Mouse (Mus musculus): Measurements from ENCODE around the gene Ap5s1. TPM values are rescaled to one million over a fixed set of nuclear protein-coding genes. Genes with fewer than 3 reads are reported as not detected.

Gene Ap5s1
- total and polyA plus RNA-seq, 3 experiments, result 9.1 to 22.5 (median 9.9) TPM

- no peak overlapping the region for H3K4me3 ChIP-seq (replicated peaks in 1 of 3; ENCODE audit: low read depth in 2 of 3, low read length in 2 of 3, poor library complexity in 1 of 3)
- H3K79me2 ChIP-seq (replicated peaks; ENCODE audit: control insufficient read depth, extremely low read depth, insufficient read depth, poor library complexity, severe bottlenecking), result no peaks in the 10 kb centered on the region
- peaks cover 26 to 78% of the 10 kb centered on the region in 2 experiments for H3K4me1 ChIP-seq (ENCODE audit: control insufficient read depth in 1 of 2, insufficient read depth in 2 of 2)
- peak overlapping the region; percentile 51; the same call in 1 of the 2 replicates for H3K4me2 ChIP-seq (ENCODE audit: insufficient read depth, low read depth, poor library complexity, severe bottlenecking)
- in situ Hi-C loops (cut with MboI; ENCODE audit: low pct_ligation_motif_present, low pct_unique_long_range_greater_than_20kb, low sequenced_read_pairs) (no loop called here), dilution Hi-C loops (cut with MboI; ENCODE audit: extremely low pct_ligation_motif_present, extremely low pct_unique_long_range_greater_than_20kb, low sequenced_read_pairs) (no loop called here)
- no peak overlapping the region; the same call in 1 of the 2 replicates for H3K9ac ChIP-seq (ENCODE audit: insufficient read depth, low read depth)
- H3K36me3 ChIP-seq (replicated peaks in 1 of 2; ENCODE audit: control insufficient read depth in 1 of 2, insufficient read depth in 1 of 2, low read length in 1 of 2), result peaks cover 23 to 41% of the 10 kb centered on the region in 2 experiments
- DNase-seq (ENCODE audit: extremely low read depth), result peak; percentile 86
- no peak for TF ChIP-seq NRF1 (IDR thresholded peaks at IDR 0.05; ENCODE audit: low read depth, low read length)
- peak; percentile 76; the same call in 1 of the 2 replicates for TF ChIP-seq SIN3A (IDR thresholded peaks at IDR 0.05; ENCODE audit: low read length)
- TF ChIP-seq MXI1 (IDR thresholded peaks at IDR 0.05; ENCODE audit: low read depth, low read length), result peak; percentile 75; the same call in 1 of the 2 replicates
- TF ChIP-seq TCF12 (IDR thresholded peaks at IDR 0.05; ENCODE audit: low read depth, low read length), result peak; percentile 89
- TF ChIP-seq MYC (IDR thresholded peaks at IDR 0.05; ENCODE audit: low read depth, low read length), result no peak
- peak; percentile 70 for TF ChIP-seq BHLHE40 (IDR thresholded peaks at IDR 0.05; ENCODE audit: low read depth, low read length)
- TF ChIP-seq ETS1 (conservative IDR thresholded peaks at IDR 0.05; ENCODE audit: low read depth, low read length), result peak; percentile 85
- TF ChIP-seq USF1 (IDR thresholded peaks at IDR 0.05; ENCODE audit: low read depth, low read length), result no peak
- peak; percentile 59; the same call in 1 of the 2 replicates for TF ChIP-seq EP300 (IDR thresholded peaks at IDR 0.05; ENCODE audit: low read length)
- TF ChIP-seq PAX5 (IDR thresholded peaks at IDR 0.05; ENCODE audit: low read length), result peak; percentile 100
- H3K27ac ChIP-seq (ENCODE audit: insufficient read depth, low read depth), result peak overlapping the region; percentile 72
- peaks cover 4% of the 10 kb centered on the region for H3K27me3 ChIP-seq (replicated peaks)
- H3K9me3 ChIP-seq (replicated peaks; ENCODE audit: low read length), result no peaks in the 10 kb centered on the region
Observed at GRCm38 (mm10) chr2:131190344-131191004, 16.4 kb upstream of the Ap5s1 start.

DNA sequence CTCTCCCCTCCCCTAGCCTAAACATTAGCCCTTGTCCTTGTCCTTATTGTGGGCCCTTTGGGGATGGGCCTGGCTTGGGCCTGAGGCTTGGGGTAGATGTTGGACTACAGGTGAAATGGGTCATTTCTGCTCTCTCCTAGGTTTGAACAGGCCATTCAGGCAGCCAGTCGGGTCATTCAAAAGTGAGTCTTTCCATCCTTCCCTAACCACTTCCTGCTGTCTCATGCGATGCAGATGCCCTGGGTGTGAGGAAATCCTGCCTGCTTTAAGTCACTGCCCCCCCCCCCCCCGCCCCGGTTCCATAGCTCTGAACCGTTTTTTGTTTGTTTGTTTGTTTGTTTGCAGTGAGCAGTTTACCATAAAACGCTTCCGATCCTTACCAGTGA lies 15.9 kb upstream of the Ap5s1 start:
- H3K27me3 ChIP-seq (replicated peaks), result no peaks in the 10 kb centered on the region
- peak overlapping the region; percentile 51; the same call in 1 of the 2 replicates for H3K4me2 ChIP-seq (ENCODE audit: insufficient read depth, low read depth, poor library complexity, severe bottlenecking)
- in situ Hi-C loops (cut with MboI; ENCODE audit: low pct_ligation_motif_present, low pct_unique_long_range_greater_than_20kb, low sequenced_read_pairs) (no loop called here), dilution Hi-C loops (cut with MboI; ENCODE audit: extremely low pct_ligation_motif_present, extremely low pct_unique_long_range_greater_than_20kb, low sequenced_read_pairs) (no loop called here)
- no peak for DNase-seq (ENCODE audit: extremely low read depth)
- peaks cover 23 to 45% of the 10 kb centered on the region in 2 experiments for H3K36me3 ChIP-seq (replicated peaks in 1 of 2; ENCODE audit: control insufficient read depth in 1 of 2, insufficient read depth in 1 of 2, low read length in 1 of 2)
- no peak for TF ChIP-seq CHD2 (IDR thresholded peaks at IDR 0.05; ENCODE audit: low read length)
- no peak for TF ChIP-seq SMC3 (IDR thresholded peaks at IDR 0.05; ENCODE audit: low read depth, low read length)
- 0 out of 2 replicates have a peak, but pooled peaks have one; percentile 13 for TF ChIP-seq MXI1 (IDR thresholded peaks at IDR 0.05; ENCODE audit: low read depth, low read length)
- 0 out of 2 replicates have a peak, but pooled peaks have one; percentile 9 for TF ChIP-seq ELF1 (IDR thresholded peaks at IDR 0.05; ENCODE audit: low read depth, low read length)
- TF ChIP-seq MAX (IDR thresholded peaks at IDR 0.05; ENCODE audit: low read length), result 0 out of 2 replicates have a peak, but pooled peaks have one; percentile 25
- TF ChIP-seq KAT2A (IDR thresholded peaks at IDR 0.05; ENCODE audit: insufficient replicate concordance, low read length), result no peak
- no peak for TF ChIP-seq TCF12 (IDR thresholded peaks at IDR 0.05; ENCODE audit: low read depth, low read length)
- TF ChIP-seq HCFC1 (IDR thresholded peaks at IDR 0.05; ENCODE audit: low read depth, low read length), result peak; percentile 25; the same call in 1 of the 2 replicates
- TF ChIP-seq RCOR1 (conservative IDR thresholded peaks at IDR 0.05; ENCODE audit: low read depth, low read length), result 0 out of 2 replicates have a peak, but pooled peaks have one; percentile 47
- TF ChIP-seq E2F4 (IDR thresholded peaks at IDR 0.05; ENCODE audit: insufficient replicate concordance, low read depth, low read length), result no peak
- TF ChIP-seq MAZ (IDR thresholded peaks at IDR 0.05; ENCODE audit: low read depth, low read length), result no peak
- 0 out of 2 replicates have a peak, but pooled peaks have one; percentile 27 for TF ChIP-seq ZMIZ1 (IDR thresholded peaks at IDR 0.05; ENCODE audit: low read depth, low read length)
- TF ChIP-seq BHLHE40 (IDR thresholded peaks at IDR 0.05; ENCODE audit: low read depth, low read length), result 0 out of 2 replicates have a peak, but pooled peaks have one; percentile 12
- H3K4me3 ChIP-seq (replicated peaks in 1 of 3; ENCODE audit: low read depth in 2 of 3, low read length in 2 of 3, poor library complexity in 1 of 3), result no peak overlapping the region
- peaks cover 26 to 74% of the 10 kb centered on the region in 2 experiments for H3K4me1 ChIP-seq (ENCODE audit: control insufficient read depth in 1 of 2, insufficient read depth in 2 of 2)
- no peaks in the 10 kb centered on the region for H3K79me2 ChIP-seq (replicated peaks; ENCODE audit: control insufficient read depth, extremely low read depth, insufficient read depth, poor library complexity, severe bottlenecking)
- H3K9ac ChIP-seq (ENCODE audit: insufficient read depth, low read depth), result no peak overlapping the region
- no peaks in the 10 kb centered on the region for H3K9me3 ChIP-seq (replicated peaks; ENCODE audit: low read length)
- H3K27ac ChIP-seq (ENCODE audit: insufficient read depth, low read depth), result peak overlapping the region; percentile 72

Measured in CH12.LX (cell line).